Comparison of ENCODE assay signal across 14 mouse cellular contexts in genomic region chr13:28732036-28732435, GRCm38 (mm10).
A peak's percentile ranks its signal among the peaks of the same experiment; 100 is the strongest.
DNase-seq lines count a peak whose midpoint lies in the region.
"Had no signal": no experiment of that assay in that cellular context is flagged by ENCODE, and none has a peak within 500 bp of the region (broad histone marks: within the 10 kb centered on the region; RNA-seq: fewer than 3 reads in every experiment).

No protein-coding gene starts in this region.

- DNase-seq in kidney, adult 11 months = peak; percentile 44
- no peak for DNase-seq in kidney, postnatal 10 days
- DNase-seq in retina, embryonic 14.5 days (ENCODE audit: low spot score) = peak; percentile 42
- no peak for DNase-seq in retina, postnatal 1 day
- peak; percentile 32 for DNase-seq in kidney, postnatal 14 days
- DNase-seq in testis, postnatal 10 days (ENCODE audit: low spot score) = no peak
- DNase-seq in heart, postnatal 25 days (ENCODE audit: low spot score) = no peak
- DNase-seq: adrenal gland, adult 8-10 months; adrenal gland, postnatal 36 days; B cell, adult 2 months; cerebellum, adult 8-10 months; cerebellum, postnatal 25 days; heart, adult 18-20 months; heart, postnatal 10 days had no signal

- intact Hi-C loops in heart, postnatal 25 days (cut with DNase I) = no loop called here

Comparison
In these comparisons a context has a peak if more than half of its experiments do, and no peak if none do; other contexts are left out.
1. DNase-seq: peak in kidney, adult 11 months (single experiment), retina, embryonic 14.5 days (single experiment) and kidney, postnatal 14 days (single experiment); none in kidney, postnatal 10 days (single experiment), retina, postnatal 1 day (single experiment), testis, postnatal 10 days (single experiment) and heart, postnatal 25 days (single experiment).